Mouse (Mus musculus): ENCODE measurements around the gene Zc3h7b. TPM values are rescaled to one million over a fixed set of nuclear protein-coding genes. Genes with fewer than 3 reads are reported as not detected.
A peak's percentile ranks its signal among the peaks of the same experiment; 100 is the strongest.

The Zc3h7b gene
- polyA plus RNA-seq, 1 experiment from 2014 or later: 14.5 TPM

DNA sequence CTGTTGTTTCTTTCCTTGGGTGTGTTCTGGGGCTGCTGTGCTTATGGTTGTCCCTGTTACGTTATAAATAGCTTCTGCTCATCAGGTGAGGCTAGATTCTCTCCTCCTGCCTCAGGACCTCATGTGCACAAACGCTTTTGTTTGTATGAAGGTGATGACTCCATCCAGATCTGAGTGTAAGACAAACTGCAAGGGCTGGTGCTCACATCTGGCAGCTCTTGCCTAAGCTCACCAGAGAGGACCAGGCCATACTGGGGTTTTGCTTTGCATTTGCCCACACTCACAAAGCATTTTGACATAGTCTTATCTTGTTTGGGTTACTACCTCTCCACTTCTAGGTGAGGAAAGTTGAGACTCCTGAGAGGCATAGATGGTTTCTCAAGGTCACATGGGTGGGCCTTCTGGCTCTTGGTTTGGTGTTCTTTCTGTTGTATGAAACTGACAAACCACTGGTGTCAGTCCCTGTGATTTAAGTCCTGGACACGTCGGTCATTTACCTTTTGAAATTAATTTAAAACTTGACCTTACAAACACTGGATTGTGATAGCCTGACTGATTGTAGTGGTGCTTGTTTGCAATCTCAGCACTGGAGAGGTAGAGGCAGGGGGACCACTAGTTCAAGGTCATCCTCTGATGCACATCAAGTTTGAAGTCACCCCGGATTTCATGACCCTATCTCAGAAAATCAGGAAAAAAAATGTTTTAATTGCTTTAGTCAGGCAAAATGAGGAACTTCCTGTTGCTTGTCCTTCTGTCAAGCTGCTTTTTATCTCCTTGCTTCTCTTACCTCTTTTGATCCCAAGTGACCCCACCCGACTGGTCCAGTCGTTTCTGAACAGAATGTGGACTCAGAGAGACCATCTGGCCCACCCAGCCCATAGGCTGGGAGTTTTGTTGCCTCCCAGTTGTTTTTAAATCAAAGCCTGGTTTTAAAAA lies 68.1 kb downstream of the Zc3h7b start:
- no peak for DNase-seq (ENCODE audit: low spot score)

DNA sequence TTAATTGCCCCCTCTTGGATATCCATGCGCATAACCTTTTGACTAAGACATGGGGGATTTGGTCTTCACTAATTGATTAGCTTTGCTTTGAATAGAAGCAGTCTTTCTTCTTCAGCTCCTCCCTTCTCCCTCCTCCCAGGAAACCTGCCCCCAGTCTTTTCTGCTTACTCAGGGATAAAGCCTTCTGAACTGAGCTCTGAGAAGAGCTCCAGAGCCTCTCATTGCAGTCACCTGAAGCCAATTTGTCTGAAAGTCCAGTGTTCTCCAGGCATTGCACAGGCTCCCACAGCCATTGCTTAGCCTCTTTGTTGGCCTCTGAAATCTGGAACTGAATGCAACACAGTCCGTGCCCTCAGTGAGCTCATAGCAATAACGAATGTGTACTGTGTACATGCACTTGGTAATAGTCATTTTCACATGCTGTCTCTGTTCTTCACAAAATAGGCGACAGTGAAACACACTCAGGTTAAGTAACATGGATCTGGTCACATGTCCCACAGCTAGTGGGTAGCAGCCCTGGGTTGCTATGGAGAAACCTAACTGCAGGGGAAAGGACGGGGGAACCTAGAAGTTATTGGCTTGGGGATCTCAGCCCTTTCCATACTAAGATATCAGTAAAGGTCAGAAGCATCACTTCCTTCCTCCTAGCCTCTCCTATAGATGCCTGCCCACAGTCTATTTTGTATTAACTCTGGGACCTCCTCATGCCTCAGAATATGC lies 69.3 kb downstream of the Zc3h7b start:
- no peak for DNase-seq (ENCODE audit: low spot score)

DNA sequence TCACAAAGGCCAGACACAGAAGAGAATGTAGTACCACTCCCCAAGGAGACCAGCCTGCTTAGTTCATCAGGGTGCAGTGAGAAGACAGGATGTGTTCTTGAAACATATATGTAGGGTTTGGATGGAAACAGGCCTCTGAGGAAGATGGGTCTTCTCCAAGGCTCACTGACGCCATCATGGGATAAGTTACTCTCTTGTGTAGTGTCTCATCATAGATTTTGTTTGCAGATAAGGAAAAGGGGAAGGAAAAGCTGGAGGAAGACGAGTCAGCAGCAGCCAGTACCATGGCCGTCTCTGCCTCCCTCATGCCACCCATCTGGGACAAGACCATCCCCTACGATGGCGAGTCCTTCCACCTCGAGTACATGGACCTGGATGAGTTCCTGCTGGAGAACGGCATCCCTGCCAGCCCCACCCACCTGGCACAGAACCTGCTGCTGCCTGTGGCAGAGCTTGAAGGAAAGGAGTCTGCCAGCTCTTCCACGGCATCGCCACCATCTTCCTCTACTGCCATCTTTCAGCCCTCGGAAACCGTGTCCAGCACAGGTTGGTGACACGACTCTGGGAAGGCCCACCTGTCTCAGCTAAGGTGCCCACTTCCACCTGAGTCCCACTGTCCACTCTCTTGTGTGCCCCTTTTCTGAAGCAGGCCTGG lies 70.0 kb downstream of the Zc3h7b start:
- no peak for DNase-seq (ENCODE audit: low spot score)

DNA sequence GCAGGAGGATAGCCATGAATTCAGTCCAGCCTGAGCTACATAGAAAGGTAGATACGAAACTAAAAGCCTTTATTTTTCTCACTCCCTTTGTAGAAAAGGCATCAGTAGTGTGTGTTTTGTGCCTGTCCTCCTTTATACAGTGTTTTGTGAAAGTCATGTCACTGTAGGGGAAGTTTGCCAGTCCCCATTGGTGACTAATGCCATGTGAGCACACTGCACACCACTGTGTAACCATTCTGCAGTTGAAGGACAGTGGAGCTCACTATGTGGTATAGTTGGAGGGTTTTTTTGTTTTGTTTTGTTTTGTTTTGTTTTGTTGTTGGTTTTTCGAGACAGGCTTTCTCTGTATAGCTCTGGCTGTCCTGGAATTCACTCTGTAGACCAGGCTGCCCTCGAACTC lies 73.5 kb downstream of the Zc3h7b start:
- DNase-seq (ENCODE audit: low spot score): no peak

DNA sequence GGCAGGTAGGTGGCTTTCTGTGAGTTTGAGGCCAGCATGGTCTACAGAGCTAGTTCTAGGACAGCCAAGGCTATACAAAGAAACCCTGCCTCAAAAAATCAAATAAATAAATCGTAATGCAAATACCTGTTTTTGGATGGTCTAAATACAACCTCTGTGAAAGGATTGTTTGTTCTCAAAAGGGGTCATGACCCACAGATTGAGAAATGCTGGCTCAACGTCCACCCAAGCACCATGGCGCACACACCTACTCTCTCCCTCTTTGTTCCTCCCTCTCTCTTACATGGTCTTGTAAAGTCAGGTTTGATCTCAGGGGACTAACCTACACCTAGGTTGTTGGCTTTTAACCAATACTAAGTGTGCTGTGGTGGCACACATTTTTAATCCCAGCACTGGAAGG lies 77.8 kb downstream of the Zc3h7b start:
- no peak for DNase-seq (ENCODE audit: low spot score)

DNA sequence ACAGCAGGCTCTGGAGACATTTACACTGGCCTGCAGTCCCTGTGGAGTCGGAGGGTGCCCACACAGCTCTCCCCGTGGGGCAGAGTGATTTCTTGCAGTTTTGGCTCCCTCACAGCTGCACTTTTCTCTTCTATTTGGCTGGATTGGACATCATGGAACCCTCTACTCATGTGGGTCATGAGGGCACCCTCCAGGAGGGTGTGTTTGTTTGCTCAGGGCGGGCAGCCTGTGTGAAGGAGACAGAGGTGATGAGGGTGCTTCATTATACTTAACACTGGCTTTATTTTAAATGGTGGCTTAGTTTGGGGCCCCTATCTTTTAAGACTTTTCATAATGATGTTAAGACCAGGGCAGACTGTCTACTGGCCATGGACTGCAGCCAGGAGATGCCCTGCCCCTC lies 80.0 kb downstream of the Zc3h7b start:
- DNase-seq (ENCODE audit: low spot score): no peak

DNA sequence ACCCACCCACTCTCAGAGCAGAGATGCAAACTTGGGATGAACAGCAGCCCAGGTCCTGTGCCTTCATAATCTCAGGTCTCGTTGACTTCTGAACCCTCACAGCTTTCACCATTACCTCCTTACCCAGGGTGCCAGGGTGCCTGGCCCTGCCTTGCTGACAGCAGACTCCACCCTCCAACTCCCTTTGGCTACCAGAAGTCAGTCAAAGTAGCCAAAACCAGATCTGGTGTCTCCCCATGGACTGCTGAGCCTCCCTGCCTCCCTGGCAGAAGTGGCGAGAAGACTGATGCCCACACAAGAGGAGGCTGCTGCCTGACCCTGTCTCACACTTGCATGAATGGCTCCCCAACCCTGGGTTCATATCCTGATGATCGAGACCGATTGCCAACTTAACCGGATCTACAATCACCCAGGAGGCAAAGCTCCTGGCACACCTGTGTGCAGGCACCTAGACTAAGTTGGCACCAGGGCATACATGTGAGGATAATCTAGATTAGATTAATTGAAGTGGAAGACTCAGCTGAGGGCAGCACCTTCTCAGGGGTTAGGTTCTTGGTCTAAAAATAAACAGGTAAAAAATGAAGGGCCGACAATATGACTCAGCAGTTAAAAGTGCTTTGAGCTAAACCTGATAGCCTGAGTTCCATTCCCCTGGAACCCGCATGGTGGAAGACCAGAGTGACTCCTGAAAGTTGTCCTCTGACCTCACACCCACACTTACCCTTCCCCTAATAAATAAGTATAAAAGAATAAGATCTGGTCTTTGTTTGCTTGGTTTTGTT lies 83.8 kb downstream of the Zc3h7b start:
- no peak for DNase-seq (ENCODE audit: low spot score)

DNA sequence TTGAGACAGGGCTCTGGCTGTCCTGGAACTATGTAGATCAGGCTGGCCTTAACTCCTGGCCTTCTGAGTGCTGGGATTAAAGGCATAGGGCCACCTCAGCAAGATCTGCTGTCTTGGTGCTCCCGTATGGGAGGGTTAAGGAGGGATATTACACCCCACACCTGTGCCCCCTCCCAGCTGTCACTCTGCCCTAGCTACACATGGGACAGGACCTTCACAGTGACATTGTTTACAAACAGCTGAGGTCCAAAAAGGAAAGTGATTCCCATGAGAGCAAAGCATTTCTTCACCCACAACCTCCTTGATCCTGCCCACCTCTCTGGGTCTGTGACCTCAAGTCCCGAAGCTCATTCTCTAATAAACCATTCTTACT lies 84.3 kb downstream of the Zc3h7b start:
- no peak for DNase-seq (ENCODE audit: low spot score)

DNA sequence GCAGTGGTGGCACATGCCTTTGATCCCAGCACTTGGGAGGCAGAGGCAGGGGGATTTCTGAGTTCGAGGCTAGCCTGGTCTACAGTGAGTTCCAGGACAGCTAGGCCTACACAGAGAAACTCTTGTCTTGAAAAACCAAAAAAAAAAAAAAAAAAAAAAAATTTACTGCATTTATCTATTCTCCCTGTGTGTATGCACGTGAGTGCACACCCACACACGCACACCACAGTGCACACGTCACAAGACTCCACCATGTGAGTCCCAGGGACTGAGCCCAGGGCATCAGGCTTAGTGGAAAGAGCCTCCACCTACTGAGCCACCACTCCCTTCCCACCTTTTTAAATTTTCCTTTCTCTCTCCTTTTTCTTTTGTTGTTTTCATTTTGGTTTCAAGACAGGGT lies 85.7 kb downstream of the Zc3h7b start:
- DNase-seq (ENCODE audit: low spot score): no peak

DNA sequence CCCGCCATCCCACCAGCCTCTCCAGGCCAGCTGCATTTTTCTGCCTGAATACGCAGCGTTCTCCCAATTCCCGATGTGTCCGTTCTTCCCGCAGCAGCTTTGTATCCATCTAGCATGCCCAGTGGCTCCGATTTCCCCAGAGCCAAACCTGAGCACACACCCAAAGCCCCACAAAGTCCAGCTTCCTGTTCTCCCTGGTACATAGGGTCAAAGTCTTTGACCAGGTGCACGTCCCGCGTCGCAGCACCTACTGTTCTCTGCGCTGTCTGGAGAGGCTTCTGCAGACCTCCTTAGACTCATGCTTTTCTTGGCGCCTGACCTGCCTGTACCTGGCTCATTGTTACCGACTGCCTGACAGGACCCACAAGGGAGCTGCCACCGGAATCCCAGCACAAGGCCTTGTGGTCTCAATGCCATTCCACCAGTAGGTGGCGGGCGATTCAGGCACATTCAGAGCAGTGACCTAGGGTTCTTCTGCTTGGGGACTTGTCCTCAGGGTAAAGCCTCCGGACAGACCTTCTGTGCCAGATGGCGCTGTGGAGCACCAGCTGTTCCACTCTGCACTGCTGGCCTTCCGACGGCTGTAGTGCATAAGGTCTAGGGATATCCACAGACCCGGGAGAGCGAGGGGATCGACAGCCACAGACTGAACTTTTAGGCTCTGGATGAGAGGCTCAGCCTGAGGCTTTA lies 86.4 kb downstream of the Zc3h7b start:
- peak; percentile 89 for DNase-seq (ENCODE audit: low spot score)

DNA sequence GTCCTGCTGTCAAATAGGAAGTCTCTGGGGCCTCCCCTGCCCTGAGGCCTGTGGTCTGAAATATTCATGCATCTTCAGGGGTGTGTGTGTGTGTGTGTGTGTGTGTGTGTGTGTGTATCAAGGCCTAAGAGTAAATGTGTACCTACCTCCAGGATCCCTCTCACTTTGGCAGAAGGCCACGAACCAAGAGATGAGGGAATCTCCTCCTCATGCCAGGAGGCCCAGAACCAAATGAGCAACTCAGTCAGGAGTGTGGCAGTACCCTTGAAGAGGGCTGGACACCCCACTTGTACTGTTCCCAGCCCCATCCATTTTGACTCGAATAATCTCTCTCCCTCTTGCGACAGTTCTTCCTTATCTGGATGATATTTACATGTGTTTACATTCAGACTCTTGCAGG lies 87.4 kb downstream of the Zc3h7b start:
- no peak for DNase-seq (ENCODE audit: low spot score)

DNA sequence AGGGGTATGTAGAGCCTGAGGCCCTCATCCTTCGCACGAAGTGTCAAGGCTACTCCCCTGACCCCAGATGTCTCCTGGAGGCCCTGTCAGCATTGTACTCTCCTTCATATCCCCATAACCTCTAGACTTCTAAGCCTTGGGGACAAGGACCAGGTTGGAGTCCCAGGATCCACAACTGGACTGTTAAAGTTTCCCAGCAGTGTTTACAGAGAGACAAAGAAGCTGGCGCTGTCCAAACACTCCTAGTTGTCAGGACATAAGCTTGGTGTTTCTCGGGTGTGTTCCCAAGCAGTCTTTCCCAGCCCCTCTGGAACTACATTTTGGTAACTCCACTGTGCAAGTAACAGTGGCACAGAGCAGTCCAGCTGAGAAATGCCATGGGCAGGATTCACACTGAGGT lies 88.6 kb downstream of the Zc3h7b start:
- DNase-seq (ENCODE audit: low spot score): no peak

DNA sequence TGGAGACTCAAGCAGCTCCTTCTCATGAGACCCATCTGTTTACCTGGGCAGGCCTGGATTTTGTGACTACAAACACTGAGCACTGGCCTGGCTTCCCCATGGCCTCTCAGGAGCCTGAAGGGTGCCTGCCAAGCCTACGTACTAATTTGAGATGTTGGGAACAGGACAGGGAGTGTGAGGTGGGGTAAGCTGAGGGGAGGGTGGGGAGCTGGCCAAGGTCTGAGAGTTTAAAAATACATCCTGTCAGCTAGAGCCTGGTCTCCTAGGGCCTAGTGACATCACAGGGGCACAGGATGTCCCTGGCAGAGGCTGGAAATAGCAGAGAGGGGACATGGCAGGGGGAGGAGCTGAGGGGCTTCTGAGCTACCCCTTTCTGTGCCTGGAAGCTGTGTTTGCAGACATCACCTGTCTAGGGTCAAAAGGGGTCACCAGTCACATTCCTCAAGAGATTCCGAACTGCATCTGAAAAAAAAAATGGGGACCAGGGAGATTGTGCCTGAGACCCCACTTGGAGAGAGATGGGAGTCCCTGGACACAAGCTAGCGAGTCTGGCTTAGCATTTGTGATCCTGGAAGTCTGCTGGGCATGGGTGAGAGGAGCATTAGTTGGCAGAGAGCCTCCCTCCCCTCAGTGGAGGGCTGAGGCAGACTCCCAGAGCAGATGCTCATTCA lies 89.4 kb downstream of the Zc3h7b start:
- DNase-seq (ENCODE audit: low spot score): no peak

DNA sequence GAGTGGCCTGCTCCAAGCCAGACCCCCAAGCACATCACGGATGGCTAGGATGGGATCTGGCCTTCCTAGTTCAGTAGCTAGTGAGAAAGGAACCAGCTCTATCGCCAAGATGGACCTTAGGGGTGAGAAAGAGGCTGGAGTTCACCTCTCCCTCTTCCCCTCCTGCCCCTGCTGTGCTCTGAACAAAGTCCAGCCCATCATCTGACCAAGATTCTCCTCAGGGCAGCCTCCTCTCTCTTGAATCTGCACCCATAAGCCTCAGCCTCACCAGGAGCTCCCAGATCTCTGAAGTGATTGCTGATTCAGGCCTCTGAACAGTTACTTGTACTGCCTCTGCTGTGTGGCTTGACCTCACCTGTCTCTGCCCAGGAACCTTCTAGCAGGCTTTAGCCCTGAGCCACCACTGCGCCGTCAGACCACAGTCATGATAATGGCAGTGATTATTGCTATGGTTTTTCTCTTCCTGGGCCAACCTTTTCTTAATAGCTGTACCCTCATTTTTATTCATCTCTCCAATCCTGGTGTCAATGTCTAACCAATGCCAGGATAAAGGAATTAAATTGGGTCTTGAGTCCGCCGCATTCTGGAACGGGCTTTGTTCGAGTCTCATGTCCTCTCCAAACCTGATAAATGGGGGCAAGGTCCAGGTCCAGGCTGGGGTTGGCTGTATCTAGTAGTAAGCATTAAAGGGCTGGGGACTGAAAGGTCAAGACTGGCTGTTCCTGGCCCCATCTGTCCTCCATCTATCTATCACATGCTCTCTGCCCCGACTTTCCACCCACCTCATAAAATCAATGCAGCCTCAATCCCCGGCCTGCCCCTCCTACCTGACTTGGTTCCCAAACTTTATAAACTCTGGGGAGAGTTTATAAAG lies 90.4 kb downstream of the Zc3h7b start:
- no peak for DNase-seq (ENCODE audit: low spot score)

DNA sequence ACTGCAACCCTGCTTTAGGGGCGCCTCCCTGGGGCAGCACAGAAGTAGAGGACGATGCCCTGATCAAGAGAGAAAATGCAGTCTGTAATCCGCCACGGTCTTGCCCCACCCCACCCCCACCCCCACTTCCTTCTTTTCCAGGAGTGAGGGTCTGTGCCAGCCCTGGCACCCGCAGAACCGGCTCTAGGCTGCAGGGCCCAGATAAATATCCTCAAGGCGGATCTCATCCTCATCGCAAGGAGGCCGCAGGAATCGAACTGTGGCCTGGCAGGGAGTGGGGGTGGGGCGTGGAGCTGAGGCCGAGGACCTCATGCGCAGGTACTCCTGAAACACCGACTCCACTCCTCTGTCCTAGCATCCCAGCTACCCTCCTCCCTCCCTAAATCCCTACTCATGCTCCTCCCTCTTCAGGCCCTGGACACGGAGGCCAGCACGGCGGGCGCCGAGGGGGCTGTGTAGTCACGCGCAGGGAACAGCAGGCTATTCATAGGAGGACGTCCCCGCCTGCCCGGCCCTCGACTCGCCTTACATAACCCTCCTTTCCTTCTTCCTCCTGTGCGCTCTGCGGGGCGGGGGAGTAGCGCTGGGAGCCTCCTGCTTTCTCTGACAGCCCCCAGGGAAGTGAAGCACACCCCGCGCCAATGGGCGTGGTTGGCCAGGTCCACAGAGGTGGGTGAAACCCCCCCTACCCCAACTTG lies 91.4 kb downstream of the Zc3h7b start:
- no peak for DNase-seq (ENCODE audit: low spot score)

DNA sequence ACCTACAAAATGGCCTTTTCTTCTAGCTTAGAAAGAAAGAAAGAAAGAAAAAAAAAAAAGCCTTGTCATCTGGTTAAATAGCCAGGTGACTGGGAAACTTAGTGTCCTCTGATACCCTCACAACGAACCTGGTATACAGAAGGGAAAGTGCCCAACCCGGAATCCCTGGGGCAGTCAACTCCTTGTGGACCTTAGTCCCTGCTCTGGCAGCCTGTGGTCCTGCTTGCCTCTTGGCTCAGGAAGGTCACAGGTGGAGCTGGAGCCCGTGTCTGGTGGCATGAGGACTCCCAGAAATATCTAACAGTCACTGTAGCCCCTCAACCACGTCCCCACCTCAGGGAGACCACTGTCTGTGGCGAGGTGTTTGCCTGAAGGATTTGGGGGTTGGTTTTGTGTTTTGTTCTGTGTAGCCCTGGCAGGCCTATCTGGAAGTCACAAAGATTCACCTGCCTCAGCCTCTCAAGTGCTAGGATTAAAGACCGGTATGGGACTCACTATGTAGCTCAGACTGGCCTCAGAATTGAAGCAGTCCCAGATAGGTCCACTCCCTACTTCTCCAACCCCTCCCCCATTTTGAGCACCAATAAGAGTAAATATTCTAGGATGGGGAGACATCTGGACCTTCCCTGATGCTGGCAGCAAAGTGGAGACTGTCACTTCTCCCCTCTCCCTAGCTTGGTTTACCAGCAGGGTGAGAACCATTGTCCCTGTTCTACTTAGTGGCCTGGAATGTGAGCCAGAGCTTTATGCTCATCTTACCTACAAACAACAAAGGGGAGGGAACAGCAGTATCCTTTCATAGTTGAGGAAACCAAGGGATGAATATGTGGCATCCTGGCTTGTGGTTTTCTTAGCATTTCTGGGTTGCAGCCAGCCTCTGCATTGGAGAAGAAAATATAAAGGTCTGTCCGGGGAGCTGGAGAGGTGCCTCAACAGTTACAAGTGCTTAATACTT lies 92.4 kb downstream of the Zc3h7b start:
- no peak for DNase-seq (ENCODE audit: low spot score)

DNA sequence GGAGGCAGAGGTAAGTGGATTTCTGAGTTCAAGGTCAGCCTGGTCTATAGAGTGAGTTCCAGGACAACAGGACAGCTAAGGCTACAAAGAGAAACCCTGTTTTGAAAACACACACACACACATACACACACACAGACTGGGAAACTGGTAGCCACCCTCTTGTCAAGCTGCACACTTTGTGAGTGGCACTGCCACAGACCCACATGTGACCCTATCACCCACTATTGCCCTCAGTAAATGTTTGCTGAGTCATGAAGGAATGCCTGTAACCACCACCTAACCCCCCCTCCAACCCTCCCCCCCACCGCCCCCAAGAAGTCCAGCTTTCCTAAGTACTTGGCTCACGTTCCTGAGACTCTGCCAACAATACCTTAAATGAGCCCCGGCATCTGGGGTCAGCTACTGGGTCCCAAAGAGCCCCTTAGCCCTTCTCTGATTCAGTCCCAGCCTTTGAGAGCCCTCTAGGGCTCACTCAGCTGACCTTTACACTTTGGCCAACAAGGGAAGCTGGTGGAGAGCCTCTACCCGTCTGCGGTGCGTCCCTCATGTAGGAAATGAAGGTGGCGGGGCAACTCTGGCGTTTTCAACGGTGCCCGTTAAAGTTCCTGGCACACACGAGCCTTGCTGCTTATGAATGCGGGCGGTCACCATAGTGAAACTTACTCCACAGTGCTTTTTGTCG lies 93.8 kb downstream of the Zc3h7b start:
- no peak for DNase-seq (ENCODE audit: low spot score)

Data from thymus, postnatal 0 days (tissue).